Mouse (Mus musculus) MEL (cell line): ENCODE data around the gene Ikzf3. TPM values are rescaled to one million over a fixed set of nuclear protein-coding genes. Genes with fewer than 3 reads are reported as not detected.
A peak's percentile ranks its signal among the peaks of the same experiment; 100 is the strongest.

Experiments used
- DNase-seq: peaks from one replicate; pipeline ENCODE4 v3.0.0; 2011; ENCODE audit warnings: low read depth, low spot score
- H3K27ac ChIP-seq: 2 replicates; pipeline ENCODE4 v1.5.1; 2012; ENCODE audit warnings: low read depth, mild to moderate bottlenecking, control low read depth, low read length, moderate library complexity; ENCODE audit not compliant: control insufficient read depth
- H3K27me3 ChIP-seq, 2 experiments: fragments of 150-350 bp in 1 of 2; sonication (generic) in 1 of 2; 2 replicates each; pipeline ENCODE4 v1.6.1; 2012; ENCODE audit warnings: low read length in 2 of 2, mild to moderate bottlenecking in 2 of 2, improper control_type of control experiment in 1 of 2, moderate library complexity in 1 of 2; ENCODE audit not compliant: insufficient read depth in 2 of 2, control insufficient read depth in 1 of 2
- H3K36me3 ChIP-seq, 2 experiments: 2 replicates each; pipeline ENCODE4 v1.6.1; 2012 to 2014; ENCODE audit warnings: low read length in 2 of 2, improper control_type of control experiment in 1 of 2, inconsistent platforms in 1 of 2, mild to moderate bottlenecking in 1 of 2; ENCODE audit not compliant: insufficient read depth in 2 of 2, control insufficient read depth in 1 of 2
- H3K4me1 ChIP-seq, 2 experiments: fragments of 150-350 bp in 1 of 2; sonication (generic) in 1 of 2; 2 replicates each; pipeline ENCODE4 v1.6.1; 2012; ENCODE audit warnings: low read length in 2 of 2, improper control_type of control experiment in 1 of 2, mild to moderate bottlenecking in 1 of 2; ENCODE audit not compliant: insufficient read depth in 2 of 2, control insufficient read depth in 1 of 2
- H3K4me3 ChIP-seq, 2 experiments: fragments of 150-350 bp in 1 of 2; sonication (generic) in 1 of 2; 2 replicates each; pipeline ENCODE4 v1.5.1; 2012; ENCODE audit warnings: low read depth in 2 of 2, low read length in 2 of 2, mild to moderate bottlenecking in 2 of 2, moderate library complexity in 2 of 2, control low read depth in 1 of 2, improper control_type of control experiment in 1 of 2; ENCODE audit not compliant: control insufficient read depth in 1 of 2, insufficient read depth in 1 of 2
- H3K79me2 ChIP-seq: 2 replicates; pipeline ENCODE4 v1.6.1; 2012; ENCODE audit warnings: mild to moderate bottlenecking, low read length, moderate library complexity; ENCODE audit not compliant: control insufficient read depth, poor library complexity, insufficient read depth
- H3K9ac ChIP-seq: 2 replicates; pipeline ENCODE4 v1.6.1; 2012; ENCODE audit warnings: low read depth, mild to moderate bottlenecking, control low read depth, low read length, moderate library complexity; ENCODE audit not compliant: control insufficient read depth, poor library complexity, severe bottlenecking
- H3K9me3 ChIP-seq: fragments of 150-350 bp; sonication (generic); replicated peaks from 2 replicates; pipeline ENCODE4 v1.6.1; 2012; ENCODE audit warnings: mild to moderate bottlenecking, low read length, improper control_type of control experiment, moderate library complexity; ENCODE audit not compliant: insufficient read depth
- BHLHE40 ChIP-seq: IDR thresholded peaks from 2 replicates; pipeline ENCODE4 v1.6.1; 2012; ENCODE audit warnings: low read depth, mild to moderate bottlenecking, inconsistent platforms, low read length, improper control_type of control experiment, borderline replicate concordance
- CHD1 ChIP-seq: IDR thresholded peaks from 2 replicates; pipeline ENCODE4 v1.6.1; 2012; ENCODE audit warnings: low read depth, mild to moderate bottlenecking, inconsistent platforms, low read length, improper control_type of control experiment
- CTCF ChIP-seq, 3 experiments: IDR thresholded peaks in 2 of 3; conservative IDR thresholded peaks in 1 of 3; 2 replicates each; pipeline ENCODE4 v1.5.1; 2011 to 2012; ENCODE audit warnings: low read length in 3 of 3, low read depth in 2 of 3, mild to moderate bottlenecking in 2 of 3, improper control_type of control experiment in 1 of 3, inconsistent platforms in 1 of 3, mixed read lengths in 1 of 3, moderate library complexity in 1 of 3; ENCODE audit not compliant: control insufficient read depth in 1 of 3, insufficient read depth in 1 of 3, poor library complexity in 1 of 3, severe bottlenecking in 1 of 3
- E2F4 ChIP-seq: IDR thresholded peaks from 2 replicates; pipeline ENCODE4 v1.6.1; 2011; ENCODE audit warnings: low read depth, low read length, improper control_type of control experiment, borderline replicate concordance
- ELF1 ChIP-seq: IDR thresholded peaks from 2 replicates; pipeline ENCODE4 v1.6.1; 2014; ENCODE audit warnings: low read depth, mild to moderate bottlenecking, inconsistent platforms, low read length, improper control_type of control experiment, moderate library complexity
- ETS1 ChIP-seq: IDR thresholded peaks from 2 replicates; pipeline ENCODE4 v1.6.1; 2012; ENCODE audit warnings: low read depth, mild to moderate bottlenecking, inconsistent platforms, low read length, improper control_type of control experiment, moderate library complexity
- GABPA ChIP-seq: IDR thresholded peaks from 2 replicates; pipeline ENCODE4 v1.6.1; 2012; ENCODE audit warnings: low read depth, mild to moderate bottlenecking, inconsistent platforms, low read length, improper control_type of control experiment, moderate library complexity
- HCFC1 ChIP-seq: IDR thresholded peaks from 2 replicates; pipeline ENCODE4 v1.6.1; 2012; ENCODE audit warnings: low read depth, mild to moderate bottlenecking, inconsistent platforms, low read length, improper control_type of control experiment, moderate library complexity
- JUND ChIP-seq: IDR thresholded peaks from 2 replicates; pipeline ENCODE4 v1.6.1; 2011; ENCODE audit warnings: low read depth, mild to moderate bottlenecking, improper control_type of control experiment, low read length
- MAFK ChIP-seq: IDR thresholded peaks from 2 replicates; pipeline ENCODE4 v1.6.1; 2011; ENCODE audit warnings: low read depth, mild to moderate bottlenecking, low read length, improper control_type of control experiment, borderline replicate concordance
- MAX ChIP-seq: IDR thresholded peaks from 2 replicates; pipeline ENCODE4 v1.6.1; 2011; ENCODE audit warnings: low read length, improper control_type of control experiment
- MYB ChIP-seq: IDR thresholded peaks from 2 replicates; pipeline ENCODE4 v1.6.1; 2011; ENCODE audit warnings: mild to moderate bottlenecking, low read depth, low read length, improper control_type of control experiment
- MYC ChIP-seq: IDR thresholded peaks from 2 replicates; pipeline ENCODE4 v1.6.1; 2011; ENCODE audit warnings: low read depth, mild to moderate bottlenecking, low read length, improper control_type of control experiment, moderate library complexity
- NELFE ChIP-seq: IDR thresholded peaks from 2 replicates; pipeline ENCODE4 v1.6.1; 2011; ENCODE audit warnings: low read depth, low read length, improper control_type of control experiment
- POLR2A ChIP-seq, 2 experiments: IDR thresholded peaks; 2 replicates each; pipeline ENCODE4 v1.6.1; 2011 to 2012; ENCODE audit warnings: low read length in 2 of 2, mild to moderate bottlenecking in 2 of 2, control low read depth in 1 of 2, improper control_type of control experiment in 1 of 2, low read depth in 1 of 2, moderate library complexity in 1 of 2; ENCODE audit not compliant: control insufficient read depth in 1 of 2, insufficient read depth in 1 of 2, poor library complexity in 1 of 2
- RAD21 ChIP-seq: IDR thresholded peaks from 2 replicates; pipeline ENCODE4 v1.6.1; 2011; ENCODE audit warnings: mild to moderate bottlenecking, low read depth, low read length, improper control_type of control experiment
- RCOR1 ChIP-seq: IDR thresholded peaks from 2 replicates; pipeline ENCODE4 v1.6.1; 2012; ENCODE audit warnings: low read depth, mild to moderate bottlenecking, inconsistent platforms, low read length, improper control_type of control experiment
- SIN3A ChIP-seq: IDR thresholded peaks from 2 replicates; pipeline ENCODE4 v1.6.1; 2012; ENCODE audit warnings: low read length, improper control_type of control experiment, inconsistent platforms
- SMC3 ChIP-seq: IDR thresholded peaks from 2 replicates; pipeline ENCODE4 v1.6.1; 2011; ENCODE audit warnings: low read depth, low read length, improper control_type of control experiment
- TAL1 ChIP-seq: IDR thresholded peaks from 2 replicates; pipeline ENCODE4 v1.6.1; 2012; ENCODE audit warnings: mild to moderate bottlenecking, inconsistent platforms, low read length, moderate library complexity, mixed read lengths
- TBP ChIP-seq: IDR thresholded peaks from 2 replicates; pipeline ENCODE4 v1.8.0; 2011; ENCODE audit warnings: low read depth, low read length, improper control_type of control experiment
- TCF12 ChIP-seq: IDR thresholded peaks from 2 replicates; pipeline ENCODE4 v1.6.1; 2014; ENCODE audit warnings: low read depth, mild to moderate bottlenecking, inconsistent platforms, low read length, improper control_type of control experiment, moderate library complexity
- USF2 ChIP-seq, 2 experiments: IDR thresholded peaks; 2 replicates each; pipeline ENCODE4 v1.6.1; 2011 to 2012; ENCODE audit warnings: improper control_type of control experiment in 2 of 2, low read length in 2 of 2, borderline replicate concordance in 1 of 2, inconsistent platforms in 1 of 2, low read depth in 1 of 2, mild to moderate bottlenecking in 1 of 2; ENCODE audit not compliant: insufficient read depth in 1 of 2
- ZC3H11A ChIP-seq: IDR thresholded peaks from 2 replicates; pipeline ENCODE4 v1.6.1; 2012; ENCODE audit warnings: low read depth, mild to moderate bottlenecking, inconsistent platforms, low read length, improper control_type of control experiment
- ZKSCAN1 ChIP-seq: IDR thresholded peaks from 2 replicates; pipeline ENCODE4 v1.6.1; 2012; ENCODE audit warnings: low read depth, mild to moderate bottlenecking, inconsistent platforms, low read length, improper control_type of control experiment, moderate library complexity
- ZMIZ1 ChIP-seq: IDR thresholded peaks from 2 replicates; pipeline ENCODE4 v1.6.1; 2012; ENCODE audit warnings: low read depth, mild to moderate bottlenecking, inconsistent platforms, low read length, improper control_type of control experiment, moderate library complexity
- ZNF384 ChIP-seq: IDR thresholded peaks from 2 replicates; pipeline ENCODE4 v1.6.1; 2012; ENCODE audit warnings: low read depth, mild to moderate bottlenecking, inconsistent platforms, low read length, improper control_type of control experiment
- polyA plus RNA-seq, 2 experiments: library from polyadenylated mRNA; stranded (reverse) in 1 of 2; unstranded in 1 of 2; fragments of >175 nt in 1 of 2; fragments of >200 nt in 1 of 2; gene quantifications; 2 replicates each; pipeline versions ENCODE4 v1.2.1 to v1.2.4; 2012; ENCODE audit warnings: low replicate concordance in 2 of 2, low read depth in 1 of 2; ENCODE audit not compliant: insufficient read length in 2 of 2, insufficient read depth in 1 of 2, missing spikeins in 1 of 2
- total RNA-seq: library from RNA; depleted of rRNA; stranded (reverse); fragments of 300-350 nt; gene quantifications from 2 replicates; pipeline ENCODE4 v1.2.3, GENCODE M21; 2012

Gene Ikzf3
- total and polyA plus RNA-seq, 3 experiments = 0.12 TPM; not detected in 2

- Histone ChIP-seq H3K4me3 (peak overlapping the region; percentile 16 to 32; a peak in 3 of 4 replicates), H3K4me1 (peaks cover 36 to 60% of the 10 kb centered on the region in 2 experiments), H3K9me3 (no peaks in the 10 kb centered on the region), H3K79me2 (peaks cover 30% of the 10 kb centered on the region), H3K27ac (peak overlapping the region; percentile 99), H3K27me3 (no peaks in the 10 kb centered on the region), H3K36me3 (peaks cover 2 to 56% of the 10 kb centered on the region in 2 experiments; a peak in 3 of 4 replicates), H3K9ac (peak overlapping the region; percentile 75)
- TF ChIP-seq ZC3H11A (no peak), POLR2A (IDR thresholded peaks at IDR 0.05; ENCODE audit: control insufficient read depth in 1 of 2, insufficient read depth in 1 of 2, low read depth in 1 of 2, low read length in 2 of 2, poor library complexity in 1 of 2) (peak in 1 of 2 experiments; percentile 45; a peak in 2 of 4 replicates), ZNF384 (no peak), RCOR1 (no peak), ZKSCAN1 (no peak), SMC3 (no peak), RAD21 (no peak), MAFK (no peak), HCFC1 (no peak), TCF12 (no peak), TAL1 (peak; percentile 28; the same call in 1 of the 2 replicates), BHLHE40 (no peak), TBP (no peak), NELFE (no peak), CTCF (IDR thresholded peaks at IDR 0.05 in 2 of 3, conservative IDR thresholded peaks at IDR 0.05 in 1 of 3; ENCODE audit: control insufficient read depth in 1 of 3, insufficient read depth in 1 of 3, low read depth in 2 of 3, low read length in 3 of 3, poor library complexity in 1 of 3, severe bottlenecking in 1 of 3) (peak in 2 of 3 experiments; percentile 16 to 25; a peak in 4 of 6 replicates), GABPA (no peak), ZMIZ1 (no peak), SIN3A (0 out of 2 replicates have a peak, but pooled peaks have one; percentile 18), JUND (no peak), E2F4 (no peak), USF2 (IDR thresholded peaks at IDR 0.05; ENCODE audit: borderline replicate concordance in 1 of 2, insufficient read depth in 1 of 2, low read depth in 1 of 2, low read length in 2 of 2) (no peak), MYC (no peak), MAX (no peak), ELF1 (no peak), ETS1 (no peak), CHD1 (no peak), MYB (no peak)
- no peak for DNase-seq
Measured at GRCm38 (mm10) chr11:98582030-98582388, 36.2 kb upstream of the Ikzf3 start.
